Mouse (Mus musculus): ENCODE measurements around the gene Usp3. TPM values are rescaled to one million over a fixed set of nuclear protein-coding genes. Genes with fewer than 3 reads are reported as not detected.

The Usp3 gene
- polyA plus RNA-seq, 1 experiment: 70.5 TPM

- no peak overlapping the region for H3K4me3 ChIP-seq (ENCODE audit: control insufficient read depth, insufficient read depth, low read length)
- H3K36me3 ChIP-seq (ENCODE audit: control insufficient read depth, insufficient read depth, low read length): peaks cover 6% of the 10 kb centered on the region
- 51% methylated on average over 1 of the region's 1 CpGs for WGBS
- H3K27ac ChIP-seq (ENCODE audit: control insufficient read depth, insufficient read depth, low read length): no peak overlapping the region; the same call in 1 of the 2 replicates
- H3K4me1 ChIP-seq (replicated peaks; ENCODE audit: control insufficient read depth, insufficient read depth, low read length): peaks cover 13% of the 10 kb centered on the region
- TF ChIP-seq CTCF (IDR thresholded peaks at IDR 0.05; ENCODE audit: borderline replicate concordance, control insufficient read depth, extremely low read depth, insufficient read depth, low read length, poor library complexity) (no peak), POLR2A (IDR thresholded peaks at IDR 0.05; ENCODE audit: control insufficient read depth, extremely low read depth, insufficient read depth, low read length, poor library complexity) (no peak)
- no peaks in the 10 kb centered on the region for H3K27me3 ChIP-seq (ENCODE audit: control insufficient read depth, insufficient read depth, low read length)
- no peak for DNase-seq
Observed at GRCm38 (mm10) chr9:66562215-66562614, 30.7 kb downstream of the Usp3 start.

- peak overlapping the region; percentile 87 for H3K27ac ChIP-seq (ENCODE audit: control insufficient read depth, insufficient read depth, low read length)
Observed at GRCm38 (mm10) chr9:66561496-66561895, 31.4 kb downstream of the Usp3 start.

GRCm38 (mm10) chr9:66560728-66561127, 32.2 kb downstream of the Usp3 start:
- Histone ChIP-seq H3K4me3 (ENCODE audit: control insufficient read depth, insufficient read depth, low read length) (no peak overlapping the region), H3K4me1 (replicated peaks; ENCODE audit: control insufficient read depth, insufficient read depth, low read length) (peaks cover 11% of the 10 kb centered on the region), H3K36me3 (ENCODE audit: control insufficient read depth, insufficient read depth, low read length) (peaks cover 6% of the 10 kb centered on the region), H3K27ac (ENCODE audit: control insufficient read depth, insufficient read depth, low read length) (peak overlapping the region; percentile 33; the same call in 1 of the 2 replicates), H3K27me3 (ENCODE audit: control insufficient read depth, insufficient read depth, low read length) (no peaks in the 10 kb centered on the region)
- DNase-seq: peak; percentile 18
- 83% methylated on average over 1 of the region's 1 CpGs for WGBS
- no peak for TF ChIP-seq POLR2A (IDR thresholded peaks at IDR 0.05; ENCODE audit: control insufficient read depth, extremely low read depth, insufficient read depth, low read length, poor library complexity)
- no peak for TF ChIP-seq CTCF (IDR thresholded peaks at IDR 0.05; ENCODE audit: borderline replicate concordance, control insufficient read depth, extremely low read depth, insufficient read depth, low read length, poor library complexity)

More at GRCm38 (mm10) chr9:66561496-66561895, 31.4 kb downstream of the Usp3 start:
- Histone ChIP-seq H3K27me3 (ENCODE audit: control insufficient read depth, insufficient read depth, low read length) (no peaks in the 10 kb centered on the region), H3K4me3 (ENCODE audit: control insufficient read depth, insufficient read depth, low read length) (no peak overlapping the region), H3K36me3 (ENCODE audit: control insufficient read depth, insufficient read depth, low read length) (peaks cover 6% of the 10 kb centered on the region), H3K4me1 (replicated peaks; ENCODE audit: control insufficient read depth, insufficient read depth, low read length) (peaks cover 13% of the 10 kb centered on the region)
- 88% methylated on average over 2 of the region's 2 CpGs for WGBS
- no peak for DNase-seq
- TF ChIP-seq POLR2A (IDR thresholded peaks at IDR 0.05; ENCODE audit: control insufficient read depth, extremely low read depth, insufficient read depth, low read length, poor library complexity) (no peak), CTCF (IDR thresholded peaks at IDR 0.05; ENCODE audit: borderline replicate concordance, control insufficient read depth, extremely low read depth, insufficient read depth, low read length, poor library complexity) (no peak)

- WGBS: 0% methylated on average over 2 of the region's 2 CpGs
- H3K27ac ChIP-seq (ENCODE audit: control insufficient read depth, insufficient read depth, low read length): peak overlapping the region; percentile 10; the same call in 1 of the 2 replicates
- H3K36me3 ChIP-seq (ENCODE audit: control insufficient read depth, insufficient read depth, low read length): peaks cover 6% of the 10 kb centered on the region
- no peak overlapping the region for H3K4me3 ChIP-seq (ENCODE audit: control insufficient read depth, insufficient read depth, low read length)
- TF ChIP-seq POLR2A (IDR thresholded peaks at IDR 0.05; ENCODE audit: control insufficient read depth, extremely low read depth, insufficient read depth, low read length, poor library complexity) (no peak), CTCF (IDR thresholded peaks at IDR 0.05; ENCODE audit: borderline replicate concordance, control insufficient read depth, extremely low read depth, insufficient read depth, low read length, poor library complexity) (no peak)
- peak; percentile 61 for DNase-seq
- H3K4me1 ChIP-seq (replicated peaks; ENCODE audit: control insufficient read depth, insufficient read depth, low read length): peaks cover 9% of the 10 kb centered on the region
- H3K27me3 ChIP-seq (ENCODE audit: control insufficient read depth, insufficient read depth, low read length): no peaks in the 10 kb centered on the region
Observed at GRCm38 (mm10) chr9:66560295-66560694, 32.6 kb downstream of the Usp3 start.

GRCm38 (mm10) chr9:66558971-66559370, 34.0 kb downstream of the Usp3 start:
- H3K4me1 ChIP-seq (replicated peaks; ENCODE audit: control insufficient read depth, insufficient read depth, low read length): peaks cover 9% of the 10 kb centered on the region
- no peak overlapping the region for H3K4me3 ChIP-seq (ENCODE audit: control insufficient read depth, insufficient read depth, low read length)
- TF ChIP-seq POLR2A (IDR thresholded peaks at IDR 0.05; ENCODE audit: control insufficient read depth, extremely low read depth, insufficient read depth, low read length, poor library complexity) (no peak), CTCF (IDR thresholded peaks at IDR 0.05; ENCODE audit: borderline replicate concordance, control insufficient read depth, extremely low read depth, insufficient read depth, low read length, poor library complexity) (no peak)
- no peak overlapping the region; the same call in 1 of the 2 replicates for H3K27ac ChIP-seq (ENCODE audit: control insufficient read depth, insufficient read depth, low read length)
- 84% methylated on average over 4 of the region's 4 CpGs for WGBS
- DNase-seq: no peak
- H3K27me3 ChIP-seq (ENCODE audit: control insufficient read depth, insufficient read depth, low read length): no peaks in the 10 kb centered on the region
- peaks cover 6% of the 10 kb centered on the region for H3K36me3 ChIP-seq (ENCODE audit: control insufficient read depth, insufficient read depth, low read length)

- H3K36me3 ChIP-seq (ENCODE audit: control insufficient read depth, insufficient read depth, low read length): peaks cover 93% of the 10 kb centered on the region
- H3K27me3 ChIP-seq (ENCODE audit: control insufficient read depth, insufficient read depth, low read length): no peaks in the 10 kb centered on the region
- H3K4me3 ChIP-seq (ENCODE audit: control insufficient read depth, insufficient read depth, low read length): no peak overlapping the region
- TF ChIP-seq POLR2A (IDR thresholded peaks at IDR 0.05; ENCODE audit: control insufficient read depth, extremely low read depth, insufficient read depth, low read length, poor library complexity) (no peak), CTCF (IDR thresholded peaks at IDR 0.05; ENCODE audit: borderline replicate concordance, control insufficient read depth, extremely low read depth, insufficient read depth, low read length, poor library complexity) (no peak)
- no peaks in the 10 kb centered on the region for H3K4me1 ChIP-seq (replicated peaks; ENCODE audit: control insufficient read depth, insufficient read depth, low read length)
- H3K27ac ChIP-seq (ENCODE audit: control insufficient read depth, insufficient read depth, low read length): no peak overlapping the region
- DNase-seq: no peak
- WGBS: 90% methylated on average over 4 of the region's 4 CpGs
Observed at GRCm38 (mm10) chr9:66542785-66543184, 50.2 kb downstream of the Usp3 start.

- TF ChIP-seq POLR2A (IDR thresholded peaks at IDR 0.05; ENCODE audit: control insufficient read depth, extremely low read depth, insufficient read depth, low read length, poor library complexity) (no peak), CTCF (IDR thresholded peaks at IDR 0.05; ENCODE audit: borderline replicate concordance, control insufficient read depth, extremely low read depth, insufficient read depth, low read length, poor library complexity) (no peak)
- H3K27ac ChIP-seq (ENCODE audit: control insufficient read depth, insufficient read depth, low read length): no peak overlapping the region
- H3K4me1 ChIP-seq (replicated peaks; ENCODE audit: control insufficient read depth, insufficient read depth, low read length): no peaks in the 10 kb centered on the region
- DNase-seq: no peak
- H3K36me3 ChIP-seq (ENCODE audit: control insufficient read depth, insufficient read depth, low read length): peaks cover 88% of the 10 kb centered on the region
- no peaks in the 10 kb centered on the region for H3K27me3 ChIP-seq (ENCODE audit: control insufficient read depth, insufficient read depth, low read length)
- H3K4me3 ChIP-seq (ENCODE audit: control insufficient read depth, insufficient read depth, low read length): no peak overlapping the region
- WGBS: 95% methylated on average over 3 of the region's 3 CpGs
Observed at GRCm38 (mm10) chr9:66521595-66521994, 71.3 kb downstream of the Usp3 start.
